Mouse (Mus musculus) E14TG2a.4 (cell line): ENCODE measurements around the gene Coa4.
"Not testable (repeated sequence)": the region's sequence is repeated elsewhere in the genome, so short reads cannot be mapped to it uniquely, and the experiment has no call there.

Experiments used
- H3K27me3 ChIP-seq: 2 replicates; pipeline ENCODE4 v1.6.1; 2014; ENCODE audit warnings: low read length, control low read depth; ENCODE audit not compliant: insufficient read depth
- H3K36me3 ChIP-seq: 2 replicates; pipeline ENCODE4 v1.6.1; 2014; ENCODE audit warnings: low read length, control low read depth; ENCODE audit not compliant: insufficient read depth
- H3K4me1 ChIP-seq: replicated peaks from 2 replicates; pipeline ENCODE4 v1.6.1; 2014; ENCODE audit warnings: low read depth, low read length, control low read depth
- H3K4me3 ChIP-seq: replicated peaks from 2 replicates; pipeline ENCODE4 v1.5.1; 2014; ENCODE audit warnings: mild to moderate bottlenecking, low read length
- H3K9me3 ChIP-seq: 2 replicates; pipeline ENCODE4 v1.6.1; 2014; ENCODE audit warnings: low read length, control low read depth
- CTCF ChIP-seq: conservative IDR thresholded peaks from 2 replicates; pipeline ENCODE4 v1.5.1; 2014; ENCODE audit warnings: low read length
- NANOG ChIP-seq: IDR thresholded peaks from 2 replicates; pipeline ENCODE4 v1.6.1; 2014; ENCODE audit warnings: borderline replicate concordance, low read length, mixed read lengths
- POU5F1 ChIP-seq: IDR thresholded peaks from 2 replicates; pipeline ENCODE4 v1.6.1; 2014; ENCODE audit warnings: low read length, borderline replicate concordance

The Coa4 gene

DNA sequence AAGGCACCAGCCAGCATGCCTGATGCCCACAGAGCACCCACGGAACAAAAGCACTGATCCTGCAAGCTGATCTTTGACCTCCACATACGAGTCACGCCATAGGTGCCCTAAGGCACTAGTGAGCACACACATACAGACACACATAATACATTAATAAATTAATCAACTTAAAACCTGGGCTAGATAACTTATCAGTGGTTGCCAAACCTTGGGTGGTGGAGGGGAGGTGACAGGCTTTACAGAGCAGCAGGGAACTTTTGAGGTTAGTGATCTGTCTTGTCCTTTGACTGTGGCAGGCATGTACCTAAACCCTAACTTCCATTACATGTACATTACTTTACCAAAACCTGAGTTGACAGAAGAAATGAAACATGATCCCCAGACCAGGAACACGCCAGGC is 22.5 kb downstream of the Coa4 start:
- no peak overlapping the region for H3K4me3 ChIP-seq
- H3K9me3 ChIP-seq = no peaks in the 10 kb centered on the region
- no peak for TF ChIP-seq POU5F1
- no peak for TF ChIP-seq NANOG
- TF ChIP-seq CTCF = no peak
- peaks cover 29% of the 10 kb centered on the region for H3K4me1 ChIP-seq
- no peaks in the 10 kb centered on the region for H3K27me3 ChIP-seq
- peaks cover 4% of the 10 kb centered on the region for H3K36me3 ChIP-seq

DNA sequence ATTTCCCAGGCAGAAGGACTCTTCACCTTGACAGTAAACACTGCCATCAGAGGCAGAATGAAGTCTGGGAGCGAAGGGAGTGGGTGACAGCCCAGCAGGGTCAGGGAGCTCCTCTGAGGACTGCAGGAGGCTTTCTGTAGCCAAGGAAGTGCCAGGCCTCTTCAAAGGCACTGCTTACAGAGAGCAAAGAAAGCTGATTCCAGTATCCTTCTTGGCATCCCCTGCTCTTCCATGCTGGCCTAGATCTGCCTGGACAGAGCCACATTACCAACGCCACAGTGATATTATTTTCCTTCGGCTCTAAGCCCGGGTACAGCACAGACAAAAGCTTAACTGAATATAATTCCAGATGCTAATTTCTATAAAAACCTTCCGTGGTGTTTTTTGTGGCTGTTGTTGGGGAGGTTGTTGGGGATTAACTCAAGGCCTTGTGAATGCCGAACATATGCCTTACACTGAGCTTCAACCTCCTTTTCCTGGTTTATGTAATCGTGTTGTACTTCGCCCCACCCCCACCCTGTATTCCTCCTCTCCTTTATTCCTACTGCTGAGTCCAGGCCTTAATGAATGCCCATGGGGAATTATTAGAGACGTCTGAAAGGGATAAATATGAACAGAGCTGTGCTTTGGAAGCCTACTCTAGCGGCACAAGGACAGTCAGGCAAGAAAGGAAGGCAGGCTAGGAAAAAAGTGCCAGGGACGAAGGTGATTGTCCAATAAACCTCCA is 25.2 kb downstream of the Coa4 start:
- Histone ChIP-seq H3K4me1 (peaks cover 12% of the 10 kb centered on the region), H3K9me3 (no peaks in the 10 kb centered on the region), H3K4me3 (no peak overlapping the region), H3K36me3 (peaks cover 13% of the 10 kb centered on the region), H3K27me3 (no peaks in the 10 kb centered on the region)
- TF ChIP-seq CTCF = no peak
- no peak for TF ChIP-seq NANOG
- no peak for TF ChIP-seq POU5F1

DNA sequence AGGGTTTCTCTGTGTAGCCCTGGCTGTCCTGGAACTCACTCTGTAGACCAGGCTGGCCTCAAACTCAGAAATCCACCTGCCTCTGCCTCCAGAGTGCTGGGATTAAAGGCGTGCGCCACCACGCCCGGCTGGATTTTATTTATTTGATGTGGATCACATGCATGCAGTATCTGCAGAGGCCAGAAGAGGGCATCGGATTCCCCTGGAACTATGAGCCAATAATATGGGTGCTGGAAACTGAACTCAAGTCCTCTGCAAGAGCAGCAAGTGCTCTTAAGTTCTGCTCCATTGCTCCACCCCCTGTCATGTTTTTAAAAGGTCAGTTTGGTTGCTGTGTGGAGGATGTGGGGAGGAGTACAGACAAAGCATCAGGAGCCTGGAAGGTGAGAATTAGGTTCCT is 30.4 kb downstream of the Coa4 start:
- H3K36me3 ChIP-seq = peaks cover 13% of the 10 kb centered on the region
- not testable (repeated sequence) for H3K4me1 ChIP-seq, H3K9me3 ChIP-seq, H3K4me3 ChIP-seq, H3K27me3 ChIP-seq
- peak; percentile 49 for TF ChIP-seq CTCF

DNA sequence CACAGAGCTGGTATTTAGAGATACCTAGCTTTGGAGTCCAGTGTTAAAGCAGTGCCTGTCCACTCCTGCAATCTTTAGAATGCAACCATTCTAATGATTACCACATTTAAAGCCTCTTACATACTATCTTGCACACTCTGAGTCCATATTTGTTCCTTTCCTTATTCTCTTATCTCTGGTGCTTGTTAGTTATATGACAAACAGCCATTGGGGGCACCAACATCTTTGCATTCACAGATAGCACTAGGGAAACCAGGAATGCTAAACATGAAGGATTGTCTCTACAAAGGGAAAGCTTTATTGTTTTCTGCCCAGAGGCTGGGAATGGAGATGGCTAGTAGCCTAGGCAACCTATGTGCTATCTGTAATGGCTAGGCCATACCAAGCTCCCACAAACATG is 33.0 kb downstream of the Coa4 start:
- TF ChIP-seq CTCF (no peak), NANOG (no peak), POU5F1 (no peak)
- H3K9me3 ChIP-seq = no peaks in the 10 kb centered on the region
- H3K4me3 ChIP-seq = no peak overlapping the region
- no peaks in the 10 kb centered on the region for H3K4me1 ChIP-seq
- H3K27me3 ChIP-seq = no peaks in the 10 kb centered on the region
- H3K36me3 ChIP-seq = peaks cover 8% of the 10 kb centered on the region; the same call in 1 of the 2 replicates

DNA sequence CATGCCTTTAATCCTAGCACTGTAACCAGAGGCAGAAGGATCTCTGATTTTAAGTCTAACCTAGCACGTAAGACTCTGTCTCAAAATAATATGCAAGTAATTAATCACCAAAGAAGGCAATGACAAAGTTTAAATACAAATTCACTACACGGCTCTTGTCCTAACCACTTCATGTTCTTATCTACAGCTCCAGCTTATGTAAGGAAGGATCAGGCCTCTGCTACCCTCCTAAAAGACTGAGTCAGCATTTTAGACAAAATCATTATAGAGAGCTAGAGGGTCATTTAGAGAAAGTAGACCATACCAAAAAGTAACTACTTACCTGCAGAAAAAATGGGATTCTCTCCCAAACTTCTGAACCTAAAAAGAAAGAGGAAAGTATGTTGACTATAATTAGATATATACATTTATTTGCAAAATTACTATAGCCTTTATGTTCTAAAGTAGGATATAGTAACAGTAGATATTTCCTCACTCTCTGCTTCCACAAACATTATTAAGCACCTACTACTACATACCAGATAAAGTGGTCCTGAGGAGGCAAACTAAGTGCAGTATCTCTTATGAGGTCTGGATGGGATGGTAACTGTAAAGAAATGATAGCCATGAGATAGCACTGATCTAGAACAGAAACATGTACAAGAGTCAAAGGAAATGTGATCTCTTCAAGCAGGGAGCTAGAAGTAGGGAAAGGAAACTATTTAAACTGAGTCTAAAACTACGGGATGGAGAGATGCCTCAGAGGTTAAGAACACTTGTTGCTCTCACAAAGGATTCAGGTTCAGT is 34.3 kb downstream of the Coa4 start:
- no peak overlapping the region for H3K4me3 ChIP-seq

DNA sequence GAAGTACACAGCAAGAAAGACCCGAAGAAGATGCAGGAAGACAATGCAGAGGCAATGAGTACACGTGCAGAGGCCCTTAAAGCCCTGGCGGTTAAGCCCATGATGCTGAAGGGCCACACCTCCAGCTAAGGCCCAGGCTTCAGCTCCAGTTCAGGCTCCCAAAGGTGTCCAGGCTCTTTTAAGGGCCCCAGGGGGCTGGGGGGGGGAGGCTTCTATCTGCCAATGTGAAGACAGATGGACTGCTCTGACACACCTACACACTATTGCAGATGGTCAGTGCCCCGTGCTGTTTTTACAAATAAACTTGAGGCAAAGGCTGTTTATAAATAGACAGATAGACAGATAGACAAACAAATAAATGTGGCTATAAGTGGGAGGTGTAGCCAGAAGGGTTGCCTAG is 35.2 kb downstream of the Coa4 start:
- no peak for TF ChIP-seq POU5F1
- TF ChIP-seq NANOG = no peak
- no peak for TF ChIP-seq CTCF
- Histone ChIP-seq H3K27me3 (no peaks in the 10 kb centered on the region), H3K4me1 (no peaks in the 10 kb centered on the region), H3K4me3 (no peak overlapping the region), H3K36me3 (0 out of 2 replicates have a peak, but pooled peaks cover 4% of the 10 kb centered on the region), H3K9me3 (no peaks in the 10 kb centered on the region)

More for the DNA sequence above, 34.3 kb downstream of the Coa4 start:
- Histone ChIP-seq H3K4me1 (no peaks in the 10 kb centered on the region), H3K9me3 (no peaks in the 10 kb centered on the region), H3K36me3 (0 out of 2 replicates have a peak, but pooled peaks cover 4% of the 10 kb centered on the region), H3K27me3 (no peaks in the 10 kb centered on the region)
- TF ChIP-seq POU5F1 (no peak), CTCF (no peak), NANOG (no peak)

DNA sequence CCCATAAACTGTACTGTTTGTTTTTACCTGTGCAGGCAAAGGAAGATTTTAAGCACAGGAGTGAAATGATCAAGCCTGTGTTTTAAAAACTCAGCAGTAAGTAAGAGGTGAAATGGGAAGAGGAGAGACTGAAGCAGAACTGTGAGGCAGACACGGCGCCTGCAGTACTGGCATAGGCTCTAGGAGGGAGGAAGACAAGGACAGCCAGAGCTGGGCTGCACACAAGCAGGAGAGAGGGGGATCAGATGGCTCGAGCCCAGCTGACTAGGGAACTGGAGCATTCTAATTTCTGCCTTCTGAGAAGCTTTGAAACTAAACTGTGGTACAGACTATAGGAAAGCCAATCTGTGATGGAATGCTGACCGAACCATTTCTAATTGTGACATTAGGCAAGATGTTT is 35.8 kb downstream of the Coa4 start:
- TF ChIP-seq POU5F1 = no peak
- no peak for TF ChIP-seq NANOG
- no peak for TF ChIP-seq CTCF
- H3K4me3 ChIP-seq = no peak overlapping the region
- H3K4me1 ChIP-seq = no peaks in the 10 kb centered on the region
- 0 out of 2 replicates have a peak, but pooled peaks cover 4% of the 10 kb centered on the region for H3K36me3 ChIP-seq
- H3K27me3 ChIP-seq = no peaks in the 10 kb centered on the region
- no peaks in the 10 kb centered on the region for H3K9me3 ChIP-seq

DNA sequence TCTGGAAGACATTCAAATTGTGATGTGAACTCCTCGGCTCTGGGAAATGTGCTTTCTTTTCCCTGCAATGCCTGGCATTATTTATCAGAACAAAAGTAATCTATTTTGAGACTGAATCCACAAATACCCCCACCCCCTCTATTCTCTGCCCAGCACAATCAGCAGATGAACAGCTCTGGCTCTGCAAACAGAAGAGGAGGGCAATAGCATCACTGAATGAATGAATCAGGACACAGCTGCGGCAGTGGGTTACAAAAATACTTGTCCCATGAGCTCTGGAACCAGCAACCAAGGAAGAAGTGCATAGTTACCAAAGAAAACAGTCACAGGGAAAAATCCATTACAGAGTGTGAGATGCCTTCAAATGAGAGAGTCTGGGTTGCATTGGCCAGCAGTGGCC is 41.9 kb downstream of the Coa4 start:
- no peak for TF ChIP-seq CTCF
- Histone ChIP-seq H3K36me3 (no peaks in the 10 kb centered on the region), H3K9me3 (no peaks in the 10 kb centered on the region), H3K4me3 (no peak overlapping the region), H3K27me3 (no peaks in the 10 kb centered on the region), H3K4me1 (peaks cover 9% of the 10 kb centered on the region)

DNA sequence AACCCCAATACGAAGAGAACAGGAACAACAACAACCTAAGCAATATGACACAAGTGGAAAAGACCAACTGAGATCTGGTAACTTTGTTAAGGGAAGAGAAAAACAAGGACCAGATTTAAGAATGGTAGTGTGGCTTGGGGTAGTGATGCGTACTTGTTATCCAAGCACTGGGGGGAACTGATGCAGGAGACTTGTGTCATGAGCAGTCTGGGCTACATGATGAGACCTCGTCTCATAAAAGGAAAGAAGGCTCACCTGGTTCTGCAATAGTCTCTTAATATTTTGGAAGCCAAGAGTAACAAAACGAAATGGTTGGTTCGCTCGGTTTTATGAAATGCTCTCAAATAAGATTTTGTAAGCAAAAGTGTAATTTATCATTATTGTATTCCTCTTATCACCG is 45.4 kb downstream of the Coa4 start:
- TF ChIP-seq POU5F1 (no peak), NANOG (no peak), CTCF (no peak)

More for the DNA sequence above, 45.4 kb downstream of the Coa4 start:
- Histone ChIP-seq H3K27me3 (no peaks in the 10 kb centered on the region), H3K9me3 (no peaks in the 10 kb centered on the region), H3K36me3 (no peaks in the 10 kb centered on the region), H3K4me3 (peak overlapping the region; percentile 80), H3K4me1 (peaks cover 9% of the 10 kb centered on the region)
